Mouse (Mus musculus): ENCODE measurements around the gene Veph1. TPM values are rescaled to one million over a fixed set of nuclear protein-coding genes. Genes with fewer than 3 reads are reported as not detected.
A peak's percentile ranks its signal among the peaks of the same experiment; 100 is the strongest.

Veph1 gene
- polyA plus RNA-seq, 1 experiment from 2014 or later: 4.8 TPM

DNA sequence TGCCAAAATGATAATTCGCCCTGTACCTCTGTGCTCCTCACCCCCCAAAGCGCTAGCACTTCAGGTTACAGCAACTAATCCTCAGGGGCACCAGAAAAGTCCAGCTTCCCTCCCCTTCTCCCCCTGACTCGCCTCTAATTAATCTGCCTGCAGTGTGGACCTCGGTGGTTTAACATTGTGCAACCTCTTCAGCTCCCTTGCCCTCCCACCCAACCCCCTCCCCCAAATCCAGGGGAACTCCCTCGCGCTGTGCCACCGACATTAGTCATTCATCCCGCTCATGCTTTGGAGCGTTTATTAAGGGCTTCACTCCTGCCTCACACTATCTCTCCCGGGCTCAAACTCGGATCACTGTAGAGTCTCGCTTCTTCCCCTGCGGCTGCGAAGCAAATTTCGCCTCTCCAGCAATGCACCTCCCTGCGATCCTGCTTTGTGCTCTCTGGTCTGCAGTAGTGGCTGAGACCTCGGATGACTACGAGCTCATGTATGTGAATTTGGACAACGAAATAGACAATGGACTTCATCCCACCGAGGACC is 76.9 kb downstream of the Veph1 start, which contains the start of gene Ptx3:
Gene Ptx3, plus strand, starts transcription at position 256 of the 537 bp plus-strand sequence.
- peaks cover 13% of the 10 kb centered on the region for H3K4me1 ChIP-seq (replicated peaks)
- peak within 1 kb of the TSS; percentile 82 for H3K9ac ChIP-seq
- H3K9me3 ChIP-seq: no peaks in the 10 kb centered on the region
- H3K4me3 ChIP-seq: peak within 1 kb of the TSS; percentile 57
- H3K36me3 ChIP-seq: no peaks in the 10 kb centered on the region
- ATAC-seq (ENCODE audit: low read depth): peak; percentile 29; the same call in 1 of the 2 replicates
- peak within 1 kb of the TSS; percentile 92 for H3K4me2 ChIP-seq
- 0 out of 2 replicates have a peak, but pooled peaks cover 14% of the 10 kb centered on the region for H3K27me3 ChIP-seq
- H3K27ac ChIP-seq (replicated peaks): peak within 1 kb of the TSS; percentile 68
- 3% methylated on average over 20 of the region's 20 CpGs for WGBS

DNA sequence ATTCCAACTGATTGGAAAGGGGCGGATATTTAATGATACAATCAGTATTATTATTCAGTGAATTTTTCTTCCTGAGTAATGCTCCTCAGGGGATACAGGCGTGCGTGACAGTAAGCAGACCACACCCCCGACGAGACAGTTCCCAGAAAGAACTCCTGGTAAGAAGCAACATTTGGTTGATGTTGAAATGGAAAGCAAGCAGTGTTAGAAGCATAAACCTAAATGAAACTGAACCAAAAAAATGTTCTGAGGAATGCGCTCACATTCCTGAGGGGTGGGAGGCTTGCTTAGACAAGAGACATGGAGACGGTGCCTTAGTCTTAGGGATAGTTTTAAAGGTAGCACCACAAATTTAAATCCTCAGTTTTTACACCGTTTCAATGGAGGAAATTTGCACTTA is 80.9 kb downstream of the Veph1 start:
- Histone ChIP-seq H3K9me3 (no peaks in the 10 kb centered on the region), H3K36me3 (no peaks in the 10 kb centered on the region), H3K4me2 (no peak overlapping the region), H3K9ac (no peak overlapping the region), H3K27me3 (0 out of 2 replicates have a peak, but pooled peaks cover 6% of the 10 kb centered on the region), H3K4me3 (no peak overlapping the region), H3K27ac (replicated peaks) (no peak overlapping the region), H3K4me1 (replicated peaks) (peaks cover 5% of the 10 kb centered on the region)
- ATAC-seq (ENCODE audit: low read depth): no peak
- 83% methylated on average over 8 of the region's 8 CpGs for WGBS

DNA sequence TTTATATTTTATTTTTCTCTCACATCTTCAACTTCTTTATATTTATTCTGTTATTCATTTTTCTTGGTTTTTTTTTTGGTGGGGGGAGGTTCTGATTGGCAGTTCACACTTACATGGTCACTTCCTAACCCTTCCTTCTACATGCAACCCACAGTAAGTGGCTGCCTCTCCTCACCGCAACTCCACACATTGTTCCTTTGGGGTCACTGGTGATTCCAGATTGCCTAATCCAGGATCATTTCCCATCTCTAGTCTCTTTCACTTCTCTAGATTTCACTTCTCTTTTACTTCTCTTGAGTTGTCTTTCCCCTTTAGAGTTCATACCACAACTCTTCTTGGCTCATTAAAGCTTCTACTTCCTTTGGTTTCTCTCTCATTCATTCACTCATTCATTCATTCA is 83.1 kb downstream of the Veph1 start:
- Histone ChIP-seq H3K36me3 (no peaks in the 10 kb centered on the region), H3K27ac (replicated peaks) (no peak overlapping the region), H3K27me3 (0 out of 2 replicates have a peak, but pooled peaks cover 3% of the 10 kb centered on the region), H3K9me3 (no peaks in the 10 kb centered on the region), H3K4me3 (no peak overlapping the region), H3K4me2 (no peak overlapping the region), H3K4me1 (replicated peaks) (no peaks in the 10 kb centered on the region), H3K9ac (no peak overlapping the region)
- no peak for ATAC-seq (ENCODE audit: low read depth)
- 91% methylated on average over 1 of the region's 1 CpGs for WGBS

DNA sequence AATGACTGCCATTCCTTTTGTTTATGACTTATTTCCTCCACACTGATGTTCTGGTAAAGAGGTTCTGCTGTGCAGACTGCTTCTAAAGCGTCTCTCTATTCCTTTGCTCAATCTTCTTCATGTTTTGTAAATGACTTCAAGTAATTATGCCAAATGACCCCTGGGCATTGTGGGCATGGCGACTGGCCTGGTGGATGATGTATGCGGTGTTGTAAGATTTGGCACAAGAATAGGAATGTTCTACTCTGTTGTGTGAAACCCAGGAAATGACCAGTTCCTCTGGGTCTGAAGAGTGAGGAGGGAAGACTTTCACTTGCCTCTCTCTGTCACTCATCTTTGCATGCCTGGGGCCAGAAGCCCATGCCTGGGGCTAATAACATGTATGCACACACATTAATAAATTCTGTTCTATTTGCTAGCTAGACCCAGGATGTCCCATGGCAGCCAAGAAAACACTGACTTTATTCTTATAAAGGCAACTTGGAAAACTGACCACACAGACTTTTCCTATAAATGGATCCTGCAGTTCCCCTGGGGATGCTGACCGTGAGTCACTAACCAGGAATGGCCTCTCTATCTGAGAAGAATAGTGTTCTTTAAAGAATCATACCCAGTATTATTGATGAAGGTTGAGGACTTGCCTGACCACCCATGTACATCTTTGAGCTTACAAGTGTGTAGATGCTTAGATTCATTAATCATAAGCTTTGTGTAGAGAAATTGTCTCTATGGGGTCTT is 87.6 kb downstream of the Veph1 start:
- no peak for ATAC-seq (ENCODE audit: low read depth)
- Histone ChIP-seq H3K4me2 (no peak overlapping the region), H3K4me3 (no peak overlapping the region), H3K9me3 (no peaks in the 10 kb centered on the region), H3K9ac (no peak overlapping the region), H3K4me1 (replicated peaks) (no peaks in the 10 kb centered on the region), H3K27ac (replicated peaks) (no peak overlapping the region), H3K27me3 (no peaks in the 10 kb centered on the region), H3K36me3 (no peaks in the 10 kb centered on the region)
- WGBS: 82% methylated on average over 4 of the region's 4 CpGs

DNA sequence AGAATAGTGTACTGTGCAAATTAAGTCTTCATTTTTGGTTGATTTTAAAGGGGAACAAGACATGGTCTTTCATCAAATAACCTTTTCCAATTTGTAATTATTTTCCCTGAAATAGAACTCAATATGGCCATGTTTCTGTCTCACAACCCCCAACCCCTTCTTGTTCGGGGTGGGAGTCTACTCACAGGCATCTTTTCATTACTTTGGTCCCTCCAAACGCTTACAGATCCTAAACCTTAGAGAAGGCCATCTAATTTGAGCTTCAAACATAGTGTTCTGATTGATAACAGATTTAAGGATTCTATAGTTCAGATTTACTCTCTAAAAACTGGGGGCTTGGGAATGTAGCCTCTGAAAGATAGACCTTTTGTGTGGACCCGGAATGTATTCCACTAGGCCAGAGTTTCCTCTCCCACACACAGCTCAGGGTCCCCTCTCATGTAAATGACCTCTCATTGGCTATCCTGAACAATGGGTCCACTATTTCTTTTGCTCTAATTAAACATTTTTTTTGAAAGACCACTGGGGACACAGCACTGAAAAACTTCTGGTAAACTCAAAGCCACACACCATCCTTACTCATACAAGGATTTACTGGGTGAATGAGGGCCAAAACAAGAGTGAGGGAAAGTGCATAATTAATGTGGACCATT is 102.6 kb downstream of the Veph1 start:
- Histone ChIP-seq H3K27me3 (no peaks in the 10 kb centered on the region), H3K36me3 (no peaks in the 10 kb centered on the region)
- WGBS: 71% methylated on average over 3 of the region's 3 CpGs

DNA sequence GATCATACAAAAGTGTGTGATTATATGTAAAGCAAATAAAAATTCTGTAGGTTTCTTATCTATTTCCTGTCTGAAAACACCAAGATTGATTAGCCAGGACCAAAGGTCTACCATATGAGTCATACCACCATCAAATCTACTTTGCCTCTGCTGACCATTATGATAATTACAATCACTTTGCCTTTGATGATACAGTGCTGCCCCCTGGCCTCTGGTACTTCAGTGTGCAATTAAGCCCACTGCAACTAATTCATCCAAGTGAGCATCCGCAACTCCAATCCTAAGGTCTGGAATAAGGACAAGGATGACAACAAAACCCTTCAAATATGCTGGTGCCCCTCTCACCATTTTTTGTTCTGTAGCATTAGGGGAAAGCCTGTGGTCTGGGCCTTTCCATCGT is 117.0 kb downstream of the Veph1 start:
- WGBS: 78% methylated on average over 2 of the region's 2 CpGs
- Histone ChIP-seq H3K9ac (no peak overlapping the region), H3K27ac (replicated peaks) (no peak overlapping the region), H3K4me3 (no peak overlapping the region), H3K4me2 (no peak overlapping the region), H3K4me1 (replicated peaks) (no peaks in the 10 kb centered on the region), H3K9me3 (no peaks in the 10 kb centered on the region), H3K27me3 (no peaks in the 10 kb centered on the region), H3K36me3 (no peaks in the 10 kb centered on the region)
- no peak for ATAC-seq (ENCODE audit: low read depth)

More for the DNA sequence above, 102.6 kb downstream of the Veph1 start:
- Histone ChIP-seq H3K27ac (replicated peaks) (no peak overlapping the region), H3K9ac (no peak overlapping the region), H3K4me2 (no peak overlapping the region), H3K9me3 (no peaks in the 10 kb centered on the region), H3K4me3 (no peak overlapping the region), H3K4me1 (replicated peaks) (no peaks in the 10 kb centered on the region)
- no peak for ATAC-seq (ENCODE audit: low read depth)

DNA sequence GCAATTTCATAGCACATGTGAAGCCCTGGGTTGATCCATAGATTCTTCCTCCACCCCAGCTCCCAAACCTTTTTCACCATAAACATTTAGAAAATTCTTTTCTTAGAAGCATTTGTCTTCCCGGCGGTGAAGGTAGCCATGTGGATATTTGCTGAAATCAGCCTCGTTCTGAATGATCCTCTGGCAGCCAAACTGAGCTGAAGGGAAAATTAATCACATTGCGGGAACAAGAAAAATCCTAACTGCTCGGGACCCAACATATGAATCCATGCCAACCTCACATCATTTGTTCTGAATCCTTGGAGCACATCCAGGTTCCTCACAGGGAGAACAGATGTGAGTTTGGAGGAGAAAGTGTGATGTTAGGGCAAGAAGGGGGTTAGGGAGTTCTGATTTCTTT is 123.7 kb downstream of the Veph1 start:
- ATAC-seq (ENCODE audit: low read depth): no peak
- H3K4me3 ChIP-seq: no peak overlapping the region
- WGBS: 73% methylated on average over 5 of the region's 5 CpGs

DNA sequence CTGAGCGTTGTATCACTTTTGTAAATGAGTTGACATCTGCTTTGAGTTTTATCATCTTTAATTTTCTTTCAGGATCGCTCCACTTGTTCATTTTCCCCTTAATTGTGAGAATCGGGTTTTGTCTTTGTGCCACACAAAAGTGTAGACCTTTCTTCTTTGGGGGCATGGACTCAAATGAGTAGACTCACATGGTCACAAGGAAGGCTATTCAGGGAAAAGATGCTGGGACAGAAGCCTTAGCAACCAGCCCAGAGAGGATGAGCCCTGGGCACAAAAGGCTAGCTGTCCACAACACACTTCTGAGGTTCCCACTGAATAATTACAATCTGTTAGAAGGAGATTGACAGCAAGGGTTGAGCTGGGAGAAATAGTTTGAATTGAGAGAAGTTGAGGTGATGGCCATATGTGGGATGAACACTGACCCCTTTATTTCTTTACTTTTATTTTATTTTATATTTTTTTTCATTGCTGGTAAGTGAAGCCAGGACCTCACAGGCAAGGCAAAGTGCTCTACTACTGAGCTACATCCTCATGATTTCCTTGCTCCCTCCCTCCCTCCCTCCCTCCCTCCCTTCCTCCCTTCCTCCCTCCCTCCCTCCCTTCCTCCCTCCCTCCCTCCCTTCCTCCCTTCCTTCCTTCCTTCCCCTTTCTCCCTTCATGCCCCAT is 126.6 kb downstream of the Veph1 start:
- no peak for ATAC-seq (ENCODE audit: low read depth)

More for the DNA sequence above, 123.7 kb downstream of the Veph1 start:
- no peaks in the 10 kb centered on the region for H3K4me1 ChIP-seq (replicated peaks)
- H3K9ac ChIP-seq: no peak overlapping the region
- H3K4me2 ChIP-seq: no peak overlapping the region
- H3K27me3 ChIP-seq: no peaks in the 10 kb centered on the region
- H3K36me3 ChIP-seq: no peaks in the 10 kb centered on the region
- no peaks in the 10 kb centered on the region for H3K9me3 ChIP-seq
- no peak overlapping the region for H3K27ac ChIP-seq (replicated peaks)

DNA sequence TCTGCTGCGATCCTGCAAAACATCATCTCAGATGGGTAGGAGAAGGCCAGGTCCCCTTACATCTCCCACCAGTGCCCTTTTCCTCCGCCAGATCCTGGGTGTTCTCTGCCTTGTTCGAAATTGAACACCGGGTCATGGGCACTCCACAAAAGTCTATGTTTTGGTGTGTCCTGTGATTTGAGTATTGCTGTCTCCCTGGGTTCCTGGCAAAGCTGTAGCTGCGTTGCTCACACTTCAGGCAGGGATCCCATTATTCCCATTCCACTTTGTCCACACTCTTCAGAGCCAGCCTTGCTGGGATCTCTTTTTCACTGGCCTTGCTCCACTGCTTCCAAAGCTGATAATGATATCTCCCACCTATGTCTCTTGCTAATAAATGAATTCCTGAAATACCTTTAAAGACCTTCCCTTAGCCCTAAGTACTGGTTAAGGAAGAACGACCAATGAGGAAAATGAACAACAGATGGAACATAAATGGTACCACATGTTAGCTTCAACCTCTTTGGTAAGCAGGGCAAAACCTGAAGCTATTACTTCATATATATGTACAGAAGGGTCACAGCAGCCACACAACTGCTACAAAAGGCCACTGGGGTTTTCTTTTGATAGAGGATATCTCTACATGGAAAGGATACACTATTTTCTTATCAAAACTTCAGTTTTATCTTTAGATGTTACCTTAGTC is 129.9 kb downstream of the Veph1 start:
- WGBS: 86% methylated on average over 6 of the region's 6 CpGs
- Histone ChIP-seq H3K36me3 (no peaks in the 10 kb centered on the region), H3K9ac (no peak overlapping the region), H3K4me1 (replicated peaks) (no peaks in the 10 kb centered on the region), H3K27ac (replicated peaks) (no peak overlapping the region), H3K4me3 (no peak overlapping the region), H3K4me2 (no peak overlapping the region), H3K27me3 (no peaks in the 10 kb centered on the region), H3K9me3 (no peaks in the 10 kb centered on the region)
- no peak for ATAC-seq (ENCODE audit: low read depth)

More for the DNA sequence above, 126.6 kb downstream of the Veph1 start:
- 39% methylated on average over 3 of the region's 3 CpGs for WGBS
- Histone ChIP-seq H3K9ac (no peak overlapping the region), H3K36me3 (no peaks in the 10 kb centered on the region), H3K4me2 (no peak overlapping the region), H3K4me3 (no peak overlapping the region), H3K27me3 (no peaks in the 10 kb centered on the region), H3K9me3 (no peaks in the 10 kb centered on the region), H3K27ac (replicated peaks) (no peak overlapping the region), H3K4me1 (replicated peaks) (no peaks in the 10 kb centered on the region)

DNA sequence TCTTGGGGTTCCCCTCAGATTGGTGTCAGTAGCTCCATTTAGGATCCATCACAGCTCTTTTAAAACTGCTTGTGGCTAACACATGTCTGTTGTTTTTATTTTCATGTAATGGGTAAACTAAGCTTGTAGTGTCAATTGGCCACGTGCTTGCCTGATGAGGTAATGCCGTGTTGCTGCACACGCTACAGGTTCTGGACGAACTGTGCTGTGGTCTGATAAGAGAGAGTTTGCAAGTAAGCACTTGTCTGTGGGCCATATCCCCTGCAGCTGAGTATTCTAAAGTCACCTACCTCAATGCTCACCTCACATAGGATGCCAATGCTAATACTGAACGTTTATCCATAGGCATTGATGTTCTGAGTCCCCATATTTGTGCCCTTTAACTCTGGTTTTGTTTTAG is 131.6 kb downstream of the Veph1 start:
- Histone ChIP-seq H3K4me2 (no peak overlapping the region), H3K27ac (replicated peaks) (no peak overlapping the region), H3K4me3 (no peak overlapping the region), H3K9me3 (no peaks in the 10 kb centered on the region), H3K36me3 (no peaks in the 10 kb centered on the region), H3K4me1 (replicated peaks) (no peaks in the 10 kb centered on the region), H3K27me3 (no peaks in the 10 kb centered on the region), H3K9ac (no peak overlapping the region)
- ATAC-seq (ENCODE audit: low read depth): no peak
- 91% methylated on average over 5 of the region's 5 CpGs for WGBS

DNA sequence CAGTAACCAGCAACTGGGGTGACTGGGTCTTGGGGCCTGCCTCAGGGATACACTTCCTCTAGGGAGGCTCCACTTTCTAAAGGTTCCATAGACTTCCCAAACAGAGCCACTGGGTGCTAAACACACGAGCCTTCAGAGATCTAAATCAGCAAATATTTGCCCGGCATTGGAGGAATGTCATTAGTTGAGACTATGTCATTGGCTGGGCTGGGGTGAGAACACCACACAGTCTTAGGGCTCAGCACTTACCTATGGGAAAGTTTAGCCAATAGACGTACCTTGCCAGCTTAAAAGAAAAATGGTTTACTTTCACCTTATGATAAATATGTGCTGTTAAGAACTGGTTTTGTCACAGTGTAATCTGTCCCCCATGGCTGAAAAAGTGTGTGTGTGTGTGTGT is 132.1 kb downstream of the Veph1 start:
- H3K27me3 ChIP-seq: no peaks in the 10 kb centered on the region
- H3K9ac ChIP-seq: no peak overlapping the region
- H3K4me1 ChIP-seq (replicated peaks): no peaks in the 10 kb centered on the region
- no peak for ATAC-seq (ENCODE audit: low read depth)
- 79% methylated on average over 3 of the region's 3 CpGs for WGBS
- H3K27ac ChIP-seq (replicated peaks): no peak overlapping the region
- no peak overlapping the region for H3K4me2 ChIP-seq
- no peak overlapping the region for H3K4me3 ChIP-seq
- no peaks in the 10 kb centered on the region for H3K9me3 ChIP-seq
- H3K36me3 ChIP-seq: no peaks in the 10 kb centered on the region
